Mouse (Mus musculus) cerebellum, postnatal 10 days (tissue): ENCODE measurements at regions not wholly inside any gene's neighbourhood (a gene's known extent, or its start where the extent isn't known, plus 50 kb on each side); places are given as distances from the start of the nearest gene placed in this dataset.

Source experiments
- DNase-seq, 2 experiments: peaks; one replicate each; pipeline ENCODE4 v3.0.0; 2021; ENCODE audit warnings: mixed read lengths in 2 of 2

- peak in 1 of 2 experiments; percentile 4 for DNase-seq
Observed at GRCm38 (mm10) chr19:22066302-22066701, 72.5 kb upstream of the Trpm3 start.

- DNase-seq, result peak; percentile 57 to 76
Observed at GRCm38 (mm10) chr19:22070246-22071030, 68.4 kb upstream of the Trpm3 start.

GRCm38 (mm10) chr19:22071701-22072100 lies 67.1 kb upstream of the Trpm3 start:
- DNase-seq, result peak; percentile 25 to 32

GRCm38 (mm10) chr19:22074042-22074441 lies 64.8 kb upstream of the Trpm3 start:
- peak; percentile 9 to 29 for DNase-seq

GRCm38 (mm10) chr19:22081448-22081847 lies 57.4 kb upstream of the Trpm3 start:
- peak; percentile 49 to 58 for DNase-seq
